Mouse (Mus musculus): ENCODE results near the gene Kmt2b.

- TF ChIP-seq CTCF (IDR thresholded peaks at IDR 0.05; ENCODE audit: extremely low read depth, insufficient read length, insufficient replicate concordance, low read depth, low read length) (no peak), POLR2A (IDR thresholded peaks at IDR 0.05; ENCODE audit: low read depth, low read length) (no peak)
Observed at GRCm38 (mm10) chr7:30556894-30557536, 31.5 kb downstream of the Kmt2b start.

All from small intestine, adult 2 months (tissue).